Comparison of ENCODE assay signal across 12 mouse cellular contexts in genomic region chr2:43968581-43968980, GRCm38 (mm10).
A peak's percentile ranks its signal among the peaks of the same experiment; 100 is the strongest.
DNase-seq lines count a peak whose midpoint lies in the region; ATAC-seq lines count a peak whose summit lies in the region.
"Had no signal": no experiment of that assay in that cellular context is flagged by ENCODE, and none has a peak within 500 bp of the region (broad histone marks: within the 10 kb centered on the region; RNA-seq: fewer than 3 reads in every experiment).

No protein-coding gene starts in this region.

- no peak overlapping the region for H3K9ac ChIP-seq in heart, embryonic 11.5 days (ENCODE audit: low read depth, low read length)
- H3K9ac ChIP-seq: embryonic facial prominence, embryonic 15.5 days; hindbrain, embryonic 15.5 days; limb, embryonic 13.5 days had no signal

- H3K36me3 ChIP-seq in heart, embryonic 11.5 days (ENCODE audit: control insufficient read depth, insufficient read depth, low read length): no peaks in the 10 kb centered on the region
- H3K36me3 ChIP-seq: embryonic facial prominence, embryonic 15.5 days; hindbrain, embryonic 15.5 days; limb, embryonic 13.5 days had no signal

- H3K27ac ChIP-seq in heart, embryonic 11.5 days (ENCODE audit: low read depth, low read length): no peak overlapping the region
- H3K27ac ChIP-seq: embryonic facial prominence, embryonic 15.5 days; hindbrain, embryonic 15.5 days; limb, embryonic 13.5 days had no signal

- 44% methylated on average over 4 of the region's 4 CpGs for WGBS in heart, embryonic 11.5 days (ENCODE audit: insufficient replicate concordance)

- ATAC-seq in heart, embryonic 11.5 days (replicated peaks; ENCODE audit: insufficient number of reproducible peaks, low FRiP score, low TSS enrichment): no peak
- ATAC-seq in granulocyte monocyte progenitor cell, adult 5-6 weeks (replicated peaks; ENCODE audit: poor library complexity, severe bottlenecking): no peak

- no peaks in the 10 kb centered on the region for H3K27me3 ChIP-seq in heart, embryonic 11.5 days (ENCODE audit: control insufficient read depth, insufficient read depth, low read length)
- H3K27me3 ChIP-seq: embryonic facial prominence, embryonic 15.5 days; hindbrain, embryonic 15.5 days; limb, embryonic 13.5 days had no signal

- no peak overlapping the region for H3K4me3 ChIP-seq in heart, embryonic 11.5 days (ENCODE audit: low read depth, low read length)
- H3K4me3 ChIP-seq: embryonic facial prominence, embryonic 15.5 days; hindbrain, embryonic 15.5 days; limb, embryonic 13.5 days; myocyte had no signal

- no peaks in the 10 kb centered on the region for H3K4me1 ChIP-seq in heart, embryonic 11.5 days (ENCODE audit: control insufficient read depth, insufficient read depth, low read length)
- H3K4me1 ChIP-seq: embryonic facial prominence, embryonic 15.5 days; hindbrain, embryonic 15.5 days; limb, embryonic 13.5 days had no signal

- no peak overlapping the region for H3K4me2 ChIP-seq in heart, embryonic 11.5 days
- H3K4me2 ChIP-seq: embryonic facial prominence, embryonic 15.5 days; hindbrain, embryonic 15.5 days; limb, embryonic 13.5 days had no signal

- H3K9me3 ChIP-seq in heart, embryonic 11.5 days (replicated peaks; ENCODE audit: control insufficient read depth, low read length): no peaks in the 10 kb centered on the region
- H3K9me3 ChIP-seq: embryonic facial prominence, embryonic 15.5 days; hindbrain, embryonic 15.5 days; limb, embryonic 13.5 days had no signal

- peak; percentile 16 for DNase-seq in heart, postnatal 4 days
- DNase-seq in right cerebral cortex, postnatal 4 days: peak; percentile 18
- DNase-seq in right cerebral cortex, adult 18-20 months: no peak
- DNase-seq in gastrocnemius, postnatal 25 days: peak; percentile 7
- no peak for DNase-seq in spleen, adult 12 weeks (ENCODE audit: low spot score)
- DNase-seq: layer of hippocampus, adult 9-11 months had no signal

Comparison
In these comparisons a context has a peak if more than half of its experiments do, and no peak if none do; other contexts are left out.
1. DNase-seq: peak in heart, postnatal 4 days (single experiment), right cerebral cortex, postnatal 4 days (single experiment) and gastrocnemius, postnatal 25 days (single experiment); none in right cerebral cortex, adult 18-20 months (single experiment) and spleen, adult 12 weeks (single experiment).